8 mouse cellular contexts compared by ENCODE assay signal in genomic region chr9:59577401-59577800, GRCm38 (mm10). TPM values are rescaled to one million over a fixed set of nuclear protein-coding genes. Genes with fewer than 3 reads are reported as not detected.
DNase-seq lines count a peak whose midpoint lies in the region; ATAC-seq and TF ChIP-seq lines count a peak whose summit lies in the region.

No protein-coding gene starts in this region.

- H3K4me3 ChIP-seq in erythroblast, embryonic 14.5 days (replicated peaks) = peak overlapping the region; percentile 58
- peak overlapping the region; percentile 29; the same call in 1 of the 2 replicates for H3K4me3 ChIP-seq in spleen, adult 2 months (ENCODE audit: extremely low read depth, insufficient read depth, insufficient read length)
- H3K4me3 ChIP-seq in limb, embryonic 15.5 days = peak overlapping the region; percentile 50
- H3K4me3 ChIP-seq in stomach, embryonic 16.5 days (replicated peaks; ENCODE audit: low read length) = peak overlapping the region; percentile 46

- intact Hi-C loops in left cerebral cortex, postnatal 10 days (cut with DNase I) = no loop called here

- WGBS in spleen, adult 2 months = 24% methylated on average over 13 of the region's 13 CpGs
- 15% methylated on average over 13 of the region's 13 CpGs for WGBS in limb, embryonic 15.5 days
- WGBS in stomach, embryonic 16.5 days = 12% methylated on average over 13 of the region's 13 CpGs

- no peak for ATAC-seq in erythroblast, adult 5-6 weeks (replicated peaks; ENCODE audit: low FRiP score, poor library complexity, severe bottlenecking)
- ATAC-seq in limb, embryonic 15.5 days (ENCODE audit: insufficient number of reproducible peaks, low FRiP score, low TSS enrichment, low read depth) = no peak
- no peak for ATAC-seq in stomach, embryonic 16.5 days (ENCODE audit: insufficient read depth, low FRiP score)
- no peak for ATAC-seq in CD4-positive, CD25-positive, alpha-beta regulatory T cell, adult 4 months

- H3K9ac ChIP-seq in limb, embryonic 15.5 days = no peak overlapping the region
- no peak overlapping the region for H3K9ac ChIP-seq in stomach, embryonic 16.5 days (ENCODE audit: low read length)

- no peak for DNase-seq in spleen, adult 2 months (ENCODE audit: low read depth in 1 of 2, low spot score in 2 of 2)
- no peak for DNase-seq in spleen, postnatal 14 days (ENCODE audit: low spot score in 2 of 2)
- no peak for DNase-seq in left cerebral cortex, postnatal 10 days (ENCODE audit: extremely low spot score in 1 of 2, low spot score in 2 of 2)

- peaks cover 67% of the 10 kb centered on the region for H3K27me3 ChIP-seq in erythroblast, embryonic 14.5 days (ENCODE audit: control insufficient read depth)
- H3K27me3 ChIP-seq in spleen, adult 2 months (ENCODE audit: control insufficient read depth, insufficient read depth, low read length) = peaks cover 11% of the 10 kb centered on the region
- H3K27me3 ChIP-seq in limb, embryonic 15.5 days = peaks cover 30% of the 10 kb centered on the region
- H3K27me3 ChIP-seq in stomach, embryonic 16.5 days (ENCODE audit: control insufficient read depth, insufficient read depth, low read length) = 0 out of 2 replicates have a peak, but pooled peaks cover 3% of the 10 kb centered on the region

- no peaks in the 10 kb centered on the region for H3K9me3 ChIP-seq in erythroblast, embryonic 14.5 days (ENCODE audit: control insufficient read depth, low read length)
- no peaks in the 10 kb centered on the region for H3K9me3 ChIP-seq in limb, embryonic 15.5 days
- H3K9me3 ChIP-seq in stomach, embryonic 16.5 days (replicated peaks; ENCODE audit: control insufficient read depth, low read length) = no peaks in the 10 kb centered on the region

- peaks cover 15% of the 10 kb centered on the region for H3K4me1 ChIP-seq in erythroblast, embryonic 14.5 days (ENCODE audit: control insufficient read depth)
- H3K4me1 ChIP-seq in spleen, adult 2 months (ENCODE audit: control insufficient read depth, insufficient read depth, insufficient read length) = peaks cover 10% of the 10 kb centered on the region
- peaks cover 15% of the 10 kb centered on the region for H3K4me1 ChIP-seq in limb, embryonic 15.5 days
- H3K4me1 ChIP-seq in stomach, embryonic 16.5 days (ENCODE audit: control insufficient read depth, insufficient read depth, low read length) = peaks cover 5% of the 10 kb centered on the region; the same call in 1 of the 2 replicates

- no peak overlapping the region for H3K27ac ChIP-seq in spleen, adult 2 months (ENCODE audit: insufficient read depth, low read length)
- no peak overlapping the region for H3K27ac ChIP-seq in limb, embryonic 15.5 days
- H3K27ac ChIP-seq in stomach, embryonic 16.5 days (ENCODE audit: low read length) = no peak overlapping the region

- peak overlapping the region; percentile 60 for H3K4me2 ChIP-seq in limb, embryonic 15.5 days
- peak overlapping the region; percentile 61 for H3K4me2 ChIP-seq in stomach, embryonic 16.5 days (ENCODE audit: low read depth, low read length)

- no peak for TF ChIP-seq POLR2A in spleen, adult 2 months (IDR thresholded peaks at IDR 0.05; ENCODE audit: low read depth, low read length)

- no peaks in the 10 kb centered on the region for H3K36me3 ChIP-seq in erythroblast, embryonic 14.5 days (ENCODE audit: control insufficient read depth)
- H3K36me3 ChIP-seq in spleen, adult 2 months (ENCODE audit: control insufficient read depth, insufficient read depth, low read length) = no peaks in the 10 kb centered on the region
- H3K36me3 ChIP-seq in limb, embryonic 15.5 days = no peaks in the 10 kb centered on the region
- H3K36me3 ChIP-seq in stomach, embryonic 16.5 days (ENCODE audit: control insufficient read depth, insufficient read depth, low read length) = no peaks in the 10 kb centered on the region

- TF ChIP-seq CTCF in spleen, adult 2 months (IDR thresholded peaks at IDR 0.05; ENCODE audit: extremely low read depth, insufficient read depth, insufficient read length, insufficient replicate concordance) = no peak

RNA-seq across cellular contexts. Expression of gene Celf6, which starts 0.3 kb away (rescaled TPM):
- not detected in 2 replicates for polyA plus RNA-seq in erythroblast, embryonic 14.5 days (2012)
- not detected in 2 replicates for total RNA-seq in erythroblast, adult 5-6 weeks (2015; ENCODE audit: low replicate concordance)
- not detected in 2 replicates for total RNA-seq in erythroblast, adult 5-6 weeks (2017; ENCODE audit: low replicate concordance)
- 0.07 TPM in 1 of 2 replicates, not detected in the other for polyA plus RNA-seq in spleen, adult 2 months (2012; rRNA removed)
- 0.09 and 0.10 TPM in 2 replicates for polyA plus RNA-seq in limb, embryonic 15.5 days (2015; fragmentation: Nextera tagmentation; extraction: Ambion mirVana)
- 2.7 and 2.8 TPM in 2 replicates for polyA plus RNA-seq in stomach, embryonic 16.5 days (2015; fragmentation: Nextera tagmentation; extraction: Ambion mirVana)
- total RNA-seq in left cerebral cortex, postnatal 10 days (2021) = 10 to 100 TPM; 37.5 to 40.1 TPM
- not detected for polyA plus RNA-seq in CD4-positive, CD25-positive, alpha-beta regulatory T cell, adult 4 months (2017; shearing (Covaris generic))

RNA-seq across cellular contexts. Expression of gene Tmem202, which starts 37.8 kb away (rescaled TPM):
- polyA plus RNA-seq in erythroblast, embryonic 14.5 days (2012) = 0.03 TPM in 1 of 2 replicates, not detected in the other
- not detected in 2 replicates for total RNA-seq in erythroblast, adult 5-6 weeks (2015; ENCODE audit: low replicate concordance)
- total RNA-seq in erythroblast, adult 5-6 weeks (2017; ENCODE audit: low replicate concordance) = not detected in 2 replicates
- 0.50 and 1.0 TPM in 2 replicates for polyA plus RNA-seq in spleen, adult 2 months (2012; rRNA removed)
- polyA plus RNA-seq in limb, embryonic 15.5 days (2015; fragmentation: Nextera tagmentation; extraction: Ambion mirVana) = 0.27 TPM in 1 of 2 replicates, not detected in the other
- not detected in 2 replicates for polyA plus RNA-seq in stomach, embryonic 16.5 days (2015; fragmentation: Nextera tagmentation; extraction: Ambion mirVana)
- total RNA-seq in left cerebral cortex, postnatal 10 days (2021) = 1 to 10 TPM; 2.7 to 3.6 TPM
- 1 to 10 TPM in 1 of 2 experiments, under 1 TPM in 1; 0.89 to 1.4 TPM for polyA plus RNA-seq in CD4-positive, CD25-positive, alpha-beta regulatory T cell, adult 4 months (2017; shearing (Covaris generic))

RNA-seq across cellular contexts. Expression of gene Hexa, which starts 38.1 kb away (rescaled TPM):
- polyA plus RNA-seq in erythroblast, embryonic 14.5 days (2012) = 0.42 and 0.60 TPM in 2 replicates
- 24.2 and 25.7 TPM in 2 replicates for total RNA-seq in erythroblast, adult 5-6 weeks (2015; ENCODE audit: low replicate concordance)
- 36.8 and 52.1 TPM in 2 replicates for total RNA-seq in erythroblast, adult 5-6 weeks (2017; ENCODE audit: low replicate concordance)
- 72.4 and 89.5 TPM in 2 replicates for polyA plus RNA-seq in spleen, adult 2 months (2012; rRNA removed)
- polyA plus RNA-seq in limb, embryonic 15.5 days (2015; fragmentation: Nextera tagmentation; extraction: Ambion mirVana) = 89.9 and 108 TPM in 2 replicates
- polyA plus RNA-seq in stomach, embryonic 16.5 days (2015; fragmentation: Nextera tagmentation; extraction: Ambion mirVana) = 80.9 and 87.9 TPM in 2 replicates
- 10 to 100 TPM; 33.4 to 34.2 TPM for total RNA-seq in left cerebral cortex, postnatal 10 days (2021)
- polyA plus RNA-seq in CD4-positive, CD25-positive, alpha-beta regulatory T cell, adult 4 months (2017; shearing (Covaris generic)) = 10 to 100 TPM; 37.1 to 56.0 TPM

RNA-seq across cellular contexts. Expression of gene Parp6, which starts 39.7 kb away (rescaled TPM):
- polyA plus RNA-seq in erythroblast, embryonic 14.5 days (2012) = 0.06 and 0.20 TPM in 2 replicates
- total RNA-seq in erythroblast, adult 5-6 weeks (2015; ENCODE audit: low replicate concordance) = 3.1 and 5.4 TPM in 2 replicates
- total RNA-seq in erythroblast, adult 5-6 weeks (2017; ENCODE audit: low replicate concordance) = 1.3 and 1.8 TPM in 2 replicates
- 15.6 and 16.3 TPM in 2 replicates for polyA plus RNA-seq in spleen, adult 2 months (2012; rRNA removed)
- polyA plus RNA-seq in limb, embryonic 15.5 days (2015; fragmentation: Nextera tagmentation; extraction: Ambion mirVana) = 22.5 and 27.8 TPM in 2 replicates
- 28.2 and 31.1 TPM in 2 replicates for polyA plus RNA-seq in stomach, embryonic 16.5 days (2015; fragmentation: Nextera tagmentation; extraction: Ambion mirVana)
- 100 to 1,000 TPM; 210 to 217 TPM for total RNA-seq in left cerebral cortex, postnatal 10 days (2021)
- polyA plus RNA-seq in CD4-positive, CD25-positive, alpha-beta regulatory T cell, adult 4 months (2017; shearing (Covaris generic)) = 10 to 100 TPM; 35.0 to 53.6 TPM

Comparison
In these comparisons a context has a peak if more than half of its experiments do, and no peak if none do; other contexts are left out.
1. RNA of gene Hexa, which starts 38.1 kb away (polyA plus RNA-seq): 89.9 to 108 TPM in limb, embryonic 15.5 days, 80.9 to 87.9 TPM in stomach, embryonic 16.5 days, 72.4 to 89.5 TPM in spleen, adult 2 months and 37.1 to 56.0 TPM in CD4-positive, CD25-positive, alpha-beta regulatory T cell, adult 4 months; 0.42 to 0.60 TPM in erythroblast, embryonic 14.5 days; every median in the first group is over 10 times any median in the second.
2. Peak in every context shown above with its lines, with median percentiles within 50 percentile points of each other: H3K4me3 ChIP-seq.